Mouse (Mus musculus) skeletal muscle tissue, adult 2 months (tissue): ENCODE measurements around the gene Mypop.

Experiments used
- DNase-seq: peaks from one replicate; pipeline ENCODE4 v3.0.0-alpha.2; 2012; ENCODE audit warnings: low read depth, low spot score

Gene Mypop

DNA sequence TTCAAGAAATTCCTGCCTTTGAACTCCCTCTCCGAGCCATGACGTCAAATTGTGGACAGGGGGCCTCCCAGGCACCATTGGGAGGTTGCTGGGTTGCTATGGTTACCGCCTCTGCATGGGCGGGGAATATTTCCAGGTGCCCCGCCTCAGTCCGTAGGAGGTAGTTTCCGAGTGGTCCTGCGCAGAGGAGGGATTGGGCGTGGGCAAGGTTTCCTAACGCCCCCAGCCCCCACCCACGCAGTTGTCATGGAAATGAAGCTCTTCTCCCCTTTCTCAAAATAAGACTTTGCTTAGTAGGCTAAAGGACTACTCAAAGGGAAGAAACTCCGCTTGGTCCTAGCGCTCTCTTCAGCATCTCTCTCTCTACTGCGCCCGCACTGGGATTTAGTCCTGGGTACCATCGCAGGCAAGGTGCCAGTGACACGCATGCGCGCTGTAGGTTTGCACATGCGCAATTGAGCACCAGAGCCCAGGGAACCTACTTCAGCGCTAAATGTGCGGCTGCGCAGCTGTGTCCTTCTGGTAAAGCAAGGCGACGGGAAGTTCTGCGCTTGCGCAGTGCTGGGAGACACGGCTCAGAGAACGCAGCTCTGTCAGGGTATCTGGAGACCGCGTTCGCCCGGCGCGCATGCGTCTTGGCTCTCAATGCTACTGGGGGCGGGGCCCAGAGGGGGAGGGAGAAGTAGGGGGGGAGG lies at the start of gene Mypop:
Mypop (plus strand) TSS at position 645 of the 695 bp plus-strand sequence.
- peak; percentile 100 for DNase-seq

DNA sequence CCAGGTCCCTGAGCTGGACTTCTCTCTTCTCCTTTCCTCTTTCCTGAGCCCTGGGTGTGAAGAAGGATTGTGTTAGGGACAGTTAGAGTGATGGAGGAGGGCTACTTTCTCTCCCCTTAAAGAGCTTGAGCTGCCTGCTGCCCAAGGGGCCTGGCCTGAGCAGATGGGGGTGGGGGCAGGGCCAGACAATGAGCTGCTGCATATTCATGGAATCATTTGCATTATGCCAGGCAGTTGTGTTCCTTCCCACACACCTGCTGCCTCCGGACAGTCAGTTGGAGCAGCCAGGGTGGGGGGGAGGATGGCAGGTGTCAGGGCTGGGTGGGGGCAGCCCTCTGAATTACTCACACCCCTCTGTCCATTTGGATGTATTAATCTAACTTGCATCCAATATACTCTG lies 48.7 kb upstream of the Mypop start:
- no peak for DNase-seq

DNA sequence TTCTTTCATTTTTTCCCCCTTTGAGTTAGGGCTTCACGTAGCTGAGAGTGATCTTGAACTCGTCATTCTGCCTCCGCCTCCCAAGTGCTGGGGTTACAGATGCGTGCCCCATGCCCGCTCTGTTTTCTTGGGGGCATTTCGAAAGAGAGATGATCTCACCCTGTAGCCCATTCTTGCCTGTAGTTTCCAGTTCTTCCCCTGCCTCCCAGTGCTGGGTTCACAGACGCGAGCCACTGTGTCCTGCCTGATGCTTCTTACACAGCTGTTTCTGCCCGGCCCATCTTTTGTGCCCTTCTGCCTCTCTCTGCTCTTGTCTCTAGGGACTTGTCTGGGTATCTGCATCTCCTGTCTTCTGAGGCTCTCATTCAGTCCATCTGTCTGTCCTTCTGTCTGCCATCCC lies 48.2 kb upstream of the Mypop start:
- DNase-seq: no peak

DNA sequence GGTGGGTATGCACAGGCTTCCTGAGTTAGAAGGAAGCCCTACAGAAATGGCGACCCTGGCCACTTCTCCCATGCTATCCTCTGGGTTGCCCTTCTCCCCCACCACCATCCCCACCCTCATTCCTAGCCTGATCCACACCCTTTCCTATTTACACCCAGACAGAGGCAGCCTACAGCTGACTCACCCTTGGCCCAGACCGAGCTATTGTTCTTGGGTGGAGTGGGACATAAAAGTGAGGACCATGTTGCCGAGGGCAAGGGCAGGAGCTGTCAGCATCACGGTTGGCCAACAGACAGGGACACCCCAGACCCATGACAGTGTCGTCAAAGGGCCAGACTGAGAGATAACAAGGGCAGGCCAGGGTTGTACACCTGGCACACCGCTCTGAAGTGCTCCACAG lies 42.9 kb upstream of the Mypop start:
- DNase-seq: peak; percentile 26

DNA sequence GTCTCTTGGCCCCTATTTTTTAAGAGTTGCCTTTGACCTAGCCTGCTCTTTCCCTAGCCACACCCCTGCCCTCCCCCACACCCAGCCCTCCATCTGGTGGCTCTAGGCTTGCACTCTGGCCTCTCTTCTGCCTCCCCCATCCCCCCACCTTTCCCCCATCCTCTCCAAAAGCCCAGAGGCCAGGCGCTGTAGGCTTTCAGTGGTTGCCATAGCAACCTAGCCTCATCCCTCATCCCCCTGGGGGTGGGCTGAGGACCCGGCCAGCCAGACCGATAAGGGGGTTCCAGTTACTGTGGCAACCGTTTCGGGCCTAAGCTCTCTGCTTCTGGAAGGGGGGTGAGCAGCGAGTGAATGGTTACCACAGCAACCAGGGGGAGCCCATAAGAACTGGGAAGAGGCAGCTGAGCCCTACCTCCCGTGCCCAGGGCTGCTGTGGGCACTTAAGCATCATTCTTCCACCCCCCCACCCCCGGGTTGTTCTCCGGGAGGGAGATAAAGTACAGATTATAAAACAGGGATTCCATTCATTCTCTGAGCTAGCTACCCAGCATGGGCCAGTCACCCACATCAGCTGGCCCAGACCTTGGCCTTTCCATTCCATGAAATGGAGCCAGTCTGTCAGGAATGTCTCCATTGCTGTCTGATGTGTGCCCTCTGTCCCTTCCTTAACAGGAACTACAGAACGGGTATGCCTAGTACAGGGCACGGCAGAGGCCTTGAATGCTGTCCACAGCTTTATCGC lies 41.1 kb upstream of the Mypop start:
- DNase-seq: no peak

DNA sequence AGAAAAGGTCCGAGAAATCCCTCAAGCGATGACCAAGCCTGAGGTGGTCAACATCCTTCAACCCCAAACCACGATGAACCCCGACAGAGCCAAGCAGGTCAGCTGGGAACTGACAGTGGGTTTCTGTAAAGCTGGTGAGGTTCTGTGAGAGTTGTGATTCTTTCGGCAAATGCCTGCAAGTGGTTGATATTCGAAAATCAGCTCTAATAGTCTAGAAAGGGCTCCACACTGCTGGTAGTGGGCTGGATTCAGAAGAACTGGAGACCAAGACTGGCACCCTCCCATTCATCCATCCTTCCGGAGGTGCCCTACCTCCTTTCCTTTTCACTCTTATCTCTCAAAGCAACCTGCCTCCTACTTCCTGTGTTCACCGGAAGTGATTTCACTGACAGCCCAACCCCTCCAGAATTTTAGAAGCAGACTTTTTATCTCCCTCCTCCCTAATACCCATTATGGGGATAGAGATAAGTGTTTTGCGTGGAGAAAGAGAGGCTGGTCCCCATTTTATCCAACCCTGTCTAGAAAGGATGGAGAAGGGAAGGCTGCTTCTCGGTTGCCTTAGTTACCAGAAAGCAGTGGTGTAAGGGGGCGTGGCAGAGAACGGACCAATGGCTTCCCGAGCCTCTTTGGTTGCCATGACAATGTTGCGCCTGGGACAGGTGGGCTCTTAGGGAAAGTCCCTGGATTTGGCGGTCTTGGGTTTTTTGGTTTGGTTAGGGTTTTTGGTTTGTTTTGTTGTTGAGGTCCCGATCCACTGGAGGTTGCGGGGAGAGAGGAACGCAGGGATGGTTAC lies 40.3 kb upstream of the Mypop start:
- DNase-seq: no peak

DNA sequence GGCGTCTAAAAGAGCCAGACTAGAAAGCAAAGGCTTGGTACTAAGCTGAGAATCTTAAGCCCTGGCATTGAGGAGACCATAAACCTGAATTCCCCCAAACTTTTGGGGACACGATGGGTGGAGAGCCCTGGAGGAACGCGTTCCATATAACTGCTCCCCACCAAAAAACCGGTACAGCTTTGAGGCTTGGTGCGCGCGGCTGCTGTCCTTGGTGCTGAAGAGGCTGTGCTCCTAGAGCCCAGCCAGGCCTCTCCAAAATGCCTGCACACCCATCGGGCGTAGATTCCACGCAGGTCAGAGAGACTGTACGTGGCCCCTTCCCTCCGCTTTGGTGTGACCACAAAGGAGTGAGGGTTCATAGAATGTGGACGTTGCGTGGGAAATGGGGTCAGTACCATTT lies 39.6 kb upstream of the Mypop start:
- no peak for DNase-seq

DNA sequence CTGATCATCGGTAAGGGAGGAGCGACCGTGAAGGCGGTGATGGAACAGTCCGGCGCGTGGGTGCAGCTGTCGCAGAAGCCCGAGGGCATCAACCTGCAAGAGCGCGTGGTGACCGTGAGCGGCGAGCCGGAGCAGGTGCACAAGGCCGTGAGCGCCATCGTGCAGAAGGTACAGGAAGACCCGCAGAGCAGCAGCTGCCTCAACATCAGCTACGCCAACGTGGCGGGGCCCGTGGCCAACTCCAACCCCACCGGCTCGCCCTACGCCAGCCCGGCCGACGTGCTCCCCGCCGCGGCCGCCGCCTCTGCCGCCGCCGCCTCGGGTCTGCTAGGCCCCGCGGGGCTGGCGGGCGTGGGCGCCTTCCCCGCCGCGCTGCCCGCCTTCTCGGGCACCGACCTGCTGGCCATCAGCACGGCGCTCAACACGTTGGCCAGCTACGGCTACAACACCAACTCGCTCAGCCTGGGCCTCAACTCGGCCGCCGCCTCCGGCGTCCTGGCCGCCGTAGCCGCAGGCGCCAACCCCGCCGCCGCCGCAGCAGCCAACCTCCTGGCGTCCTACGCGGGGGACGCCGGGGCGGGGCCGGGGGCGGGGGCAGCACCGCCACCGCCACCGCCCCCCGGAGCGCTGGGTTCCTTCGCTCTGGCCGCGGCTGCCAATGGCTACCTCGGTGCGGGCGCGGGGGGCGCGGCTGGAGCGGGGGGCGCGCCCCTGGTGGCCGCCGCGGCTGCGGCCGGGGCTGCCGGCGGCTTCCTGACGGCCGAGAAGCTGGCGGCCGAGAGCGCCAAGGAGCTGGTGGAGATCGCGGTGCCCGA lies 33.3 kb upstream of the Mypop start:
- DNase-seq: peak; percentile 9

DNA sequence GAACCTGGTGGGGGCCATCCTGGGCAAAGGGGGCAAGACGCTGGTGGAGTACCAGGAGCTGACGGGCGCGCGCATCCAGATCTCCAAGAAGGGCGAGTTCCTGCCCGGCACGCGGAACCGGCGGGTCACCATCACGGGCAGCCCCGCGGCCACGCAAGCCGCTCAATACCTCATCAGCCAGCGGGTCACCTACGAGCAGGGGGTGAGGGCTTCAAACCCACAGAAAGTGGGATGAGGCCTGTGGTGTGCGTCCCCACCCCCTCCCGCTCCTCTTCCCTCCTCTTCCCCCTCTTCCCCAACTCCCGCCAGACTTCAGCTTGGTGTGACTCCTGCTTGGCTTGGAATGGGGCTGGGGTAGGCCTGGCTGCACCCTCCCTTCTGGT lies 32.7 kb upstream of the Mypop start:
- no peak for DNase-seq

DNA sequence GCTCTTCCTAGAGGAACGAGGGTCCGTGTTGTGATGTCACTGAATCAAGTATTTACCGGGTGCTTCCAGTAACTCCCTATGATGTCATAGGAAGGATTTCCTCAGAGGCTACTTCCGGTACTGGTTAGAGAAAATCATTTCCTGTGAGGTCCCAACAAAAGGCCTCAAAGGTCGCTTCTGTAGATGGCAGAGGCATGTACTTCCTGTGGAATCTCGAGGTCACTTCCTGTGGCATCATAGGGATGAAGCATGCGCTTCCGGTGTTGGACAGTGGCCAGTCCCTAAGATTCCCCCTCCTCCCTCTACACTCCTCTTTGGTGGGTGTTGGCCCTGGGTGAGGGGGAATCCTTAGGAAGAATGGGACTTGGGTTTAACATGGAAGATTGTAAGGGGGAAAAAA lies 31.6 kb upstream of the Mypop start:
- peak; percentile 20 for DNase-seq

DNA sequence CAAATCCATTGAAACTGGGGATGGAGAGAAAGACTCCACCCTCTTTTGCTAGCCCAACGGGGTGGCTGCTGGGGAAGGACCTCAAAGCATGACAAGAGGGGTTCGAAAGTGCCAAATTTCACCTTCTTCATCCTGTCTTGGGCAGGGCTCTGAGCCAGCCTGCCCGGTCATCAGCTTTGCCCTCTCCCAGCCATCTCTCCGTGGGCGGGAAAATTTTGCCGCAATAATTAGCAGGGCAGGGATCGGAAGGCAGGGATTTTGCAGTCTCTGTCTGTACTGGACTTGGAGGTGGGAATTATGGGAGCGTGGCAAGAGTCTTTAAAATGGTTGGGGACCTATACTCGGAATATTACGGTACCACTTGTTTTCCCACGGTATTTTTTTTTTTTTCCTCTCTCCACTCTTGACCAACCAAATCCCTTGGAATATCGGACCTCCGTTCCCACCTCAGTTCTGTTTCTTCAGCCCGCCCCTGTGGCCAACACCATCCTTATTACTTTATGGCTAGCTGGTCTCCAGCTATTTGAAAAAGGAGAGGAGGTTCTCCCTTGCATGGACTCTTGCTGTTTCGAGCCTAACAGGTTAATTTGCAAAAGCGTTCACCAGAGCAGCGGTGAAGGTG lies 28.8 kb upstream of the Mypop start:
- no peak for DNase-seq

DNA sequence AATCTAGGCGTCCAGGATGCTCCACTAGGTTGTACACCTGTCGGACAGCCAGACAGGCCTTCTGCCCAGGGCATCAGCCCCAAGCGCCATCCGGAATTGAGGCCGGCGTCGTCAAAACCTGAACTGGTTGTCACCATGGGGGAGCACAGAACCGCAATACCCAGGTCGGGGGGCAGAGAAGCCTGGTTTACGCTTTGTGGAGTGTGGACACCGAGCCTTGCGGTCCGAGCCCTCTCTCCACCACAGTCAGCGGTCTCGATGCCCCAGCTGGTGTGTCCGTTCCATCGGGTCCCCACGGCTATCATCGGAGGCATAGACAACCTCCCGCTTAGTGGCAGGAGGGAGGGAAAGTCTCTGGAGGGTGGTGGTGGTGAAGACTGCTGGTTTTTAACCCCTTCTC lies 28.2 kb upstream of the Mypop start:
- DNase-seq: no peak

DNA sequence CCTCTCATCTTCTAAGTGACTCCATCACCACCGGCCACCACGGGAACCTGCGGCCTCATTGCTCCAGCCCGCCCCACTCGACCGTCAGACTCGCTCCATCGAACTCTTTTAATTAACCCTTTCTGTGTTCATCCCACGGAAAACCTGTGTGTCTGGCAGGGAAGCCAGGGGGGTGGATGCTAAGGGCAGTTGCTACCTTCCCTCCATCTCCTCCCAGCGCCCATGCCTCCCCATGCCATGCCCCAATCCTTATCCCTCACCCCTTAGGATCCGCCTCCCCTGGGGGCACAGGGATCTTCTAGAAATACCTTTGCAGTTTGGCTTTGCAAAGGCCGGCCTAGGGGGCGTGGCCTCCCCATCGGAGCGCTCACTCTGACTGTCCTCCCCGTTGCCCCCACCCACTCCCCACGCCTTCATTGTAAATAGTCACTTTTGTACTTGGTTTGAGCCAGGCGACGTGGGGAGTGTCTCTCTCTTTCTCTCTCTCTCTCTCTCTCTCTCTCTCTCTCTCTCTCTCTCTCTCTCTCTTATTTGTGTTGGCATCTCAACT lies 27.7 kb upstream of the Mypop start:
- DNase-seq: no peak

DNA sequence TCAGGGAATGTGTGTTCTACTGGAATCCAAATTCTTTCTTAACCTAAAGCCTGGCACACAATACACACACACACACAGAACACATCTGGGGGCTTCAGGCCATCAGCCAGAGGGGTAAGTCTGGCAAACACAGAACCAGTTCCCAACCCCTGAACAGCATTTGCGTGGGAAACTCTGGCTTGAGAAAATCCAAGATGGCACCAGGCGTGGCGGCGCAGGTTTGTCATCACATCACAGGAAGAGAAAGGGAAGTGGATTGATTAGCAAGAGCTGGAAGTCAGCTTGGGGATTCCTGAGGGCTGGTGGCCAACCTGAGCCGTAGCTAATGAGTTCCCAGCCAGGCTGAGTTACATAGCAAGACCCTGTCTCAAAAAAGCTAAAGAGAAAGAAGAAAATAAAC lies 25.7 kb upstream of the Mypop start:
- DNase-seq: no peak

DNA sequence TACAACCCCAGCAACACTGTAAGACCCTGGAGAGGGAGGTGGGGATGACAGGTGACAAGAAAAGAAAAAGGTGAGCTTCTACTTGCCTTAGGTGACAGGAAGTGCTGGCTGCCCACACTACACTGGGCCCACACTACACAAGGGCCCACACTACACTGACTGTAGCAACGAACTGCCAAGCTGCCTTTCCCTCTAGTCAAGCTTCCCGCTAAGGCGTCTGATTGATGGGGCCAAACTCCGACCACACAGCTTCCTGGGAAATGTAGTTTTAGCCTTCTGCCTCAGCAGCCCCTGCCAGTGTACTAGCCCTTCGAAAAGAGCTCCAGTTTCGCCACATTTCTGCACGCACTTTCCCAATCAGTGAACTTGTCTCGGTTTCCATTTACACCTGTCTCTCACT lies 23.4 kb upstream of the Mypop start:
- DNase-seq: no peak

DNA sequence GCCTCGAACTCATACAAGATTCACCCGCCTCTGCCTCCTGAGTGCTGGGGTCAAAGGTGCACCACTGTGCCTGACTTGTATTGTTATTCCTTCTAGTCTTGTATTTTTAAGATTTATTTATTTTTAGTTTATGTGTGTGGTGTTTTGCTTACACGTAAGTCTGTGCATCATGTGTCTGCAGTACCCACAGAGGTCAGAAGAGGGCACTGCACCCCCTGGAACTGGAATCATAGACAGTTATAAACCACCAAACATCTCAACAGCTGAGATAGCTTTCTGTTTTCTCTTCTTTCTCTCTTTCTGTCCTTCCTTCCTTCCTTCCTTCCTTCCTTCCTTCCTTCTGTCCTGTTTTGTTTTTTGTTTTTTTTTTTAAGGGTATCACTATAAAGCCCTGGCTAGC lies 20.1 kb upstream of the Mypop start:
- DNase-seq: no peak

DNA sequence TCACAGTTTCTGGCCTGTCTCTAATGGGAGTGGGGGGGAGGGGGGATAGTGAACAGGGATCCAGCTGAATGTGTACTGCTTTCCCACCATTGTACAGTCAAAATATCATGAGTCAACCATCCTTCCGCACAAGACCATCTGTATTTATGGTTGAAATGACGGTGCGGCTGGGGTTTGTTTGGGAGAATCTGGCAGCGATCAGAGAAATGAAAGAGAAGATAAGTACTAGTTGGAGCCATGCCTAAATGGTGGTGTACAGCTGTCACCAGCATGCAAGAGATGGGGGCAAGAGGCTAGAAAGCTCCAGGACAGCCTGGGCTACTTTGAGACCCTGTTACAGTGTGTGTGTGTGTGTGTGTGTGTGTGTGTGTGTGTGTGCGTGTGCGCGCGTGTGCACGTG lies 12.7 kb upstream of the Mypop start:
- no peak for DNase-seq

DNA sequence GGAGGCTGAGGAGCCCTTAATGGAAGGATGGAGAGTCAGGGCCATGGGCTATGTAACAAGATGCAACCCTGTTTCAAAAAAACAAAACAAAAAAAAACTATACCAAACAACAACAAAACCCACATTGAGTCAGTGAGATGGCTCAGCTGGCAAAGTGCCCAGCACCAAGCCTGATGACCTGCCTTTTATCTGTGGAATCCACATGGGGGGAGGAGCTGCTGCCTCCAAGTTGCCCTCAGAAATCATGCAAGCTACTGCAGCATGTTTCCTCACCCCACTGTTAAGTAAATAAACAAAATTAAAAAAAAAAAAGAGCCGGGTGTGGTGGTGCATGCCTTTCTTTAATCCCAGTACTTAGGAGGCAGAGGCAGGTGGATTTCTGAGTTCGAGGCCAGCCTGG lies 4.5 kb upstream of the Mypop start:
- DNase-seq: no peak

DNA sequence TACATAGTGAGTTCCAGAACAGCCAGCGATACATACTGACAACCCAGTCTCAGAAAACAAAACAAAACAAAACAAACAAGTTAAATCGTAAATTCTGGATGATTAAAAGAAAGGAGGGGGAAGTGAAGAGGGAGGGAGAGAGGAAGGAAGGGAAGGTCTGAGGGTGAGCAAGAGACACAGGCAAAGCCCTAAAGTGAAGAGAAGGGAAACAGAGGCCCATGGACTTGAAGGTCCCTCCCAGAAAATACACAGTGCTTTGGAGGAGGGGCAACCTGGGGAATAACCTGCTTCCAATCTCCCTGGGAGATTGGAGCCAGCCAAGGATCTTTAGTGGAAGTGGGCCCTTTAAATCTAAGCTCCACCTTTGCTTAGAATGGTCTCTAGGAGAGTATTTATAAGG lies 3.9 kb upstream of the Mypop start, which contains the start of gene Nanos2:
Nanos2 (plus strand) TSS at position 301 of the 400 bp plus-strand sequence.
- DNase-seq: no peak

DNA sequence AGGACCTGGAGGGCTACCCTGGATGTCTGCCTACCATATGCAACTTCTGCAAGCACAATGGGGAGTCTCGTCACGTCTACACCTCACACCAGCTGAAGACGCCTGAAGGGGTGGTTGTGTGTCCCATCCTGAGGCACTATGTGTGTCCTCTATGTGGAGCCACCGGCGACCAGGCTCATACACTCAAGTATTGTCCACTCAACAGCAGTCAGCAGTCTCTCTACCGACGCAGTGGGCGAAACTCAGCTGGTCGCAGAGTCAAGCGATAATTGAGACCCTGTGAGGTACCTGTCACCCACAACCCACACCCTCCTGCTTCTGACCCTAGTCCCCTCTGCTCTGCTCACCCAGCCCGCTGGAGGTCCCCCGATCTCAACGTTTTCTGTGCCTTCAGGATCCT lies 3.3 kb upstream of the Mypop start:
- no peak for DNase-seq

DNA sequence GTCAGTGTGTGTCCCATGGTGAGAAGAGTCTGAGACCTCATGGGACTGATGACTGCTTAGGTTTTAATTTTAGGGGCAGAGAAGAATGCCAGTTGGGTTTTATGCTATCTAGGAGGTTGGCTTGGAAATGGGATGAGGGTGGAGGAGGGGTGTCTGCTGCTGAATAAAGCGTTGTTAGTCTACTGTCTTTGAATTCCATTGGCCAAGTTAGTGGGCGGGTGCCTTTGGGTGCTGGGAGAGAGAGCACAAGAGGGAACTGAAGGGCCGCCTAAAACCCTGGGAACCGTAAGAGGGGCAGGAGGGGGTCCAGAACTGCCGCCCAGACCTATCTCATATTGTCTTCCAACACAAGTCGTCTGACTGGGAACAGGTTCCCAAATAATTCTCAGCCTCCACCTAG lies 2.3 kb upstream of the Mypop start:
- DNase-seq: no peak
